Mouse (Mus musculus): ENCODE data around the gene Arhgdia. TPM values are rescaled to one million over a fixed set of nuclear protein-coding genes. Genes with fewer than 3 reads are reported as not detected.

Gene Arhgdia
- polyA plus RNA-seq, 1 experiment from 2014 or later = 345 TPM

DNA sequence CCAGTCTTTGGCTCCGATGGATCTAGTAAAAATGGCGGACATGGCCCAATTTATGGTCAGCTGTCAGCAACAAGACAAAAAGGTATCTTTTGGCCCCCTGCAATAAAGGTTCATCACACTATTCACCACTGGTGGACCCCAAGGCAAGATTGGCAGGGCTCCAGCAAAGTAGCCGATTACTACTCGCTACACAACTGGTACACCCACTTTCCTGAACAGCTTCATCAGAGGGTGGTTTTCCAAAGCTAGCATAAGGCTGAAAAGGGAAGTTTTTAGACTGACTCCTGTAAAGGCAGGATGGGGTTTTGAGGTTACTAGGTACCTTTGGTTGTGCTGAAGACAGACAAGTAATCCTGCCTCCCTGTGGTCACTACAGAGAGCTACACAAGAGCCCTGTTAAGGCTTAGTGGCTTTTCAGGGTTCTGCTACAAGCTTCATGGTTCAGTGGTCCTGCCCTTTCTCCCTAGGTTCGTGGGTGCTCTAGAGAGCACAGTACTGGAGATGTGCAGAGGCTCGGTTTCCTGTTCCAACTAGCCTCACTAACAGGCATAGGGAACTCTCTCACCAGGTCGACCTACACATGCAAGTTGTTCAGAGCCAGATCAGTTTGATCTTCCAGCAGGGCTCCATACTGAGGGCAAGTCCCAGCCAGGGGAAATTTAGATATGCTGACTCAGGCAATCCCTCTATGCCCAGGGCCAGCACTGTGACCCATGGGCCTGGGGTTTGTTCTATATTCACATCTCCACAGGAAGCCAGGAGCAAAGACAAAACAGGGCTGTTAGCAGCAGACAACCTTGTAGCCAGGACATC, 4.0 kb downstream of the Arhgdia start:
- Histone ChIP-seq H3K36me3 (peaks cover 26% of the 10 kb centered on the region), H3K4me3 (no peak overlapping the region), H3K9me3 (replicated peaks) (no peaks in the 10 kb centered on the region), H3K27me3 (no peaks in the 10 kb centered on the region), H3K27ac (no peak overlapping the region), H3K9ac (no peak overlapping the region), H3K4me1 (replicated peaks) (peaks cover 34% of the 10 kb centered on the region), H3K4me2 (no peak overlapping the region)
- 81% methylated on average over 7 of the region's 7 CpGs for WGBS
- ATAC-seq (replicated peaks; ENCODE audit: insufficient number of reproducible peaks, insufficient read depth, low FRiP score, low read depth) = no peak

DNA sequence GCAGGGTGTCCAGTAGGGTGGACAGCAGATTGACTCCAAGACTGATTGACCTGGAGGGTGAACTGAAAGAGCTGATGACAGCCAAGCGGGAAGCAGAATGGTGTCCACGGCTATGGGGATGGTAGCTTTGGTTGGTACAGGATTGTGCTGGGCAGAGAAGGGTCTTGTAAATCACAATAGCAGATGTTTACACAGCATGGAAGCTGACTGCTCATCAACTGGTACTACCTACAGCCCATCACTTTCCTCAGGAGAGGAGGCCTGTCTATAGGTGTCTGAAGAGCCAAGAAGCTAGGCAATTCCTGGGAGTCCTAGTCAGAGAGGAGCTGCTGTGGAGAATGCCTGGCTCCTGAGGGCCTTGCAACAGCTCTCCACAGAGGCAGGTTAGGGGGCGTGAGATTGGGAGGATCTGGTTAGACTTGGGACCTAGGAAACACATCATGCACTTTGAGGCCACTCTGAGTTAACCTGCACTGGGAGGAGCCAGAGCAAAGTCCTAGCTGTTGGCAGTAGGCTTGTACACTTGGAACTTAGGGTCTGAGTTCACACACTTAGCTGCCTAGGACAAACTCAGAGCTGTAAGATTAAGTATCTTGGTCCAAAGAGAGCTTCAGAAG, 5.0 kb downstream of the Arhgdia start:
- no peak overlapping the region for H3K9ac ChIP-seq
- no peak overlapping the region for H3K4me2 ChIP-seq
- H3K9me3 ChIP-seq (replicated peaks) = no peaks in the 10 kb centered on the region
- 68% methylated on average over 3 of the region's 3 CpGs for WGBS
- no peak overlapping the region for H3K4me3 ChIP-seq
- peaks cover 26% of the 10 kb centered on the region for H3K36me3 ChIP-seq
- no peaks in the 10 kb centered on the region for H3K27me3 ChIP-seq
- ATAC-seq (replicated peaks; ENCODE audit: insufficient number of reproducible peaks, insufficient read depth, low FRiP score, low read depth) = no peak
- H3K27ac ChIP-seq = no peak overlapping the region
- peaks cover 31% of the 10 kb centered on the region for H3K4me1 ChIP-seq (replicated peaks)

DNA sequence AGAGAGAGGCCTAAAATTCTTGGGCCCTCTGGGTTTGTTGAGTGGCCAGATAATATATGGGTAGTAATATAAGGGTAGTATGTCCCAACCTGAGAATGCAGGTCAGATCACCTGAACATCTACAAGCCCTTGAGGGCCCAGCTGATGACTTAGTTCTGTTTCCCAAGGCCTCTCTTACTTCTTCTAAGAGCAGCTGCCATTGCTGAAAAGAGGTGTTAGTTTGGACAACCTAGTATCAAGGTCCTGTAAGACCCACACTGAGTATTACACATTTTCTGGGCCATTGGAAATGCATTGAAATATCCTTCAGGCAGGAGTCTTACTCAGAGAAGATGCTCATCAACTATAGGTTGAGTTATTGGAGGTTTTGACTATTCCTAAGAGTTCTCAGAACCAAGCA, 5.5 kb downstream of the Arhgdia start:
- H3K4me1 ChIP-seq (replicated peaks) = peaks cover 36% of the 10 kb centered on the region

DNA sequence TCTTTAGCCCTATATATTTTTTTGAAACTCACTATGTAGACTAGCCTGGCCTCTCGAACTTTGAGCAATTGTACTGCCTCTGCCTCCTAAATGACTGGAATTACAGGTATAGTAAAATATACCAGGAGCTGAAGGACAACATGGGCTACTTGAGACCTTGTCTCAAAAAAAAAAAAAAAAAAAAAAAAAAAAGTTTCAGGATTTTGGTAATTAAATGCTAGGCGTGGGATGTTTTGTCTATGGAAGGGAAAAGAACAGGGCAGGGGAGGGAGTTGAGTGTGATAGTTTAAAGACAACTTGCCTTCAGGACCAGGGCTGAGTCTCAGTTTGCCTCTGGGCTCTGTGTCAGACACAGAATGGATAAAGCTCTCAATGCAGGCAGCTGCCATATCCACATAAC, 6.4 kb downstream of the Arhgdia start:
- no peaks in the 10 kb centered on the region for H3K27me3 ChIP-seq
- WGBS = 78% methylated on average over 2 of the region's 2 CpGs
- H3K4me1 ChIP-seq (replicated peaks) = peaks cover 35% of the 10 kb centered on the region
- 0 out of 2 replicates have a peak overlapping the region, but pooled peaks have one; percentile 79 for H3K9ac ChIP-seq
- peaks cover 39% of the 10 kb centered on the region for H3K36me3 ChIP-seq
- no peak for ATAC-seq (replicated peaks; ENCODE audit: insufficient number of reproducible peaks, insufficient read depth, low FRiP score, low read depth)
- no peak overlapping the region for H3K4me3 ChIP-seq
- peak overlapping the region; percentile 96; the same call in 1 of the 2 replicates for H3K27ac ChIP-seq
- H3K4me2 ChIP-seq = no peak overlapping the region
- no peaks in the 10 kb centered on the region for H3K9me3 ChIP-seq (replicated peaks)

More for the DNA sequence above, 5.5 kb downstream of the Arhgdia start:
- H3K27ac ChIP-seq = no peak overlapping the region
- H3K4me3 ChIP-seq = no peak overlapping the region
- H3K9me3 ChIP-seq (replicated peaks) = no peaks in the 10 kb centered on the region
- no peak for ATAC-seq (replicated peaks; ENCODE audit: insufficient number of reproducible peaks, insufficient read depth, low FRiP score, low read depth)
- no peak overlapping the region for H3K4me2 ChIP-seq
- no peaks in the 10 kb centered on the region for H3K27me3 ChIP-seq
- no peak overlapping the region for H3K9ac ChIP-seq
- peaks cover 31% of the 10 kb centered on the region for H3K36me3 ChIP-seq

DNA sequence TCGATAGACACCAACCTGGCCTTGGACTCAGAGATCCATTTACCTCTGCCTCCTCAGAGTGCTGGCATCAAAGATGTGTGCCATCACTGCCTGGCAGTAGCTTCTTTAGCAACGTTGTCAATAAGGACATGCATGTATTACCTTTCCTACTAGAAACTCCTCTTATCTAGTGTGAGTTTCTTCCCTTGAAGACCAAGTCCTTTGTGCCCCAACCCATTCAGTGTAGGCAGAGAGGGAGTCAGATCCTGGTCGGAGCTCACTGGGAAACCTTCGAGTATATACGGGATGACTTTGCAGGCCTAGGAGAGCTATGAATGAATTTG, 7.2 kb downstream of the Arhgdia start:
- H3K27ac ChIP-seq = peak overlapping the region; percentile 96
- peak overlapping the region; percentile 79; the same call in 1 of the 2 replicates for H3K9ac ChIP-seq
- no peaks in the 10 kb centered on the region for H3K9me3 ChIP-seq (replicated peaks)
- H3K4me3 ChIP-seq = peak overlapping the region; percentile 93
- H3K36me3 ChIP-seq = peaks cover 42% of the 10 kb centered on the region
- peak overlapping the region; percentile 83 for H3K4me2 ChIP-seq
- 20% methylated on average over 5 of the region's 5 CpGs for WGBS
- ATAC-seq (replicated peaks; ENCODE audit: insufficient number of reproducible peaks, insufficient read depth, low FRiP score, low read depth) = no peak
- H3K4me1 ChIP-seq (replicated peaks) = peaks cover 27% of the 10 kb centered on the region
- no peaks in the 10 kb centered on the region for H3K27me3 ChIP-seq

DNA sequence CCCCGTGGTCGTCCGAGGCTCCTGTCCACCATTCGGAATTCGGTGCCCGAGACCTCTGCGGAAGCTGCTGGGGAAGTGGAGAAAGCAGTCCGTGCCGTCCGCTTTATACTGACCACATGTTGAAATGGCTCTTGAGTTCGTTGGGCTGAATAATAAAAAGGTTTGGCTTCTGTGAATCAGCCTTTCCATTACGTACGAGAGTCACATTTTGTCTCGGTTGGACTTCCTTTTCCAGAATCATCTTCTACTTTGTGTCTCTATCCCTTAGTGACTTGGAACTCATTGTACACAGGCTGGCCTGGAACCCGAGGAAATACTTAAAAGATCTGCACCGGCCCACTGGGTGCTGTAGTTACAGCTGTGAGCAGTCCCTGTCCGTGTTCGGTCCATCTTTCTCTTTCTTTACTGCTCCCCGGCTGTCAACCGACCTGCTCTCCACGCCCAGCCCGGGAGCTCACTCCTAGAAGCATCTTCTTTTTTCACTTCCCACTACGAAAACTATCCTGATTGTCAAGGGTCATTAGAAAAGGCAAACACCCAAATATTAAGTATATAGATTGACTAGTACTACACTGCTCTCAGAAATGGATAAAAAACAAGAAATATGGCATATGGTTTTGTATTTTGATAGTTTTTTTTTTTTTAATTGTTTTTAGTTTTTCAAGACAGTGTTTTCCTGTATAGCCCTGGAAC, 7.7 kb downstream of the Arhgdia start:
- H3K4me1 ChIP-seq (replicated peaks) = peaks cover 22% of the 10 kb centered on the region
- 0% methylated on average over 23 of the region's 23 CpGs for WGBS
- peak overlapping the region; percentile 93 for H3K4me3 ChIP-seq
- H3K27me3 ChIP-seq = no peaks in the 10 kb centered on the region
- peak overlapping the region; percentile 79 for H3K9ac ChIP-seq
- ATAC-seq (replicated peaks; ENCODE audit: insufficient number of reproducible peaks, insufficient read depth, low FRiP score, low read depth) = no peak; the same call in 1 of the 2 replicates
- H3K9me3 ChIP-seq (replicated peaks) = no peaks in the 10 kb centered on the region
- peak overlapping the region; percentile 83 for H3K4me2 ChIP-seq
- peak overlapping the region; percentile 96 for H3K27ac ChIP-seq
- H3K36me3 ChIP-seq = peaks cover 39% of the 10 kb centered on the region

DNA sequence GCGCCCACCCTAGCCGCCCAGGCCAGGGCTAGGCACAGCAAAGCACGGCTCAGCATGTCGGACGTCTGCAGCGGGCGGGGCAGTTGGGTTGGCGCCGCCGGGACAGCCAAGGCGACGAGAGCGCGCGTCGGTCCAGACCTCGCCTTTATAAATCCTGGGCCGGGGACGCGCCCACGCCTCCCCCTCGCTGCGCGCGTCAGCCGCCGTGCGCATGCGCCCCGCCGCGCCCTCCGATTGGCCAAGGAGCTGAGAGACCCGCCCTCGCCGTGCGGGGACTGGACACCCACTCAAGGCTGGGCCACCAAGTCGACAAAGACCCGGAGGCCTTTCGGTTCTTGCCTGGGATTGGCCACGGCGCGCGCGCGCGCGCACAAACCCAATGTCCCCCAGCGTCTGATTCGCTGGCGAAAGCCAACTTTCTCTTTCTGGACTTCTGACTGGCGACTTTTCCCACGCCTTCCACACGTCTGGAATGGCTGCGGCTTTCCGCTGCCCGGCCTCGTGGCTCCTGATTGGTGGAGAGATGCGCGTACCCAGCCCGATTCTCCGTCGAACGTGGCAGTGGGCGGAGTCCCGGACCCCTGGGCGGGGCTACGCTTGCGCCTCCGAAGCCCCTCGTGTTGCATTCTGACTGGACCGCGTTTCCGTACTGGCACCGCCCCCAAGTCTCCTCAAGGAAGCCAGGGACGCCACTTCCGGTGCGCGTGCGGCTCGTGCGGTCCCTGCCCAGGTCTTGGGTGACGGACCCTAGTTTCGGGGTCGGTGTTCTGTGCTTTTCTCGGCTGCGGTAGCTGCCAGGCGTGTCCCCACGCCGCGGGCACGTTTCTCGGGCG, 8.5 kb downstream of the Arhgdia start, which contains the start of gene P4hb:
Gene P4hb, minus strand, starts transcription at position 502 of the 833 bp plus-strand sequence.
- H3K9me3 ChIP-seq (replicated peaks) = no peaks in the 10 kb centered on the region
- peak; percentile 97 for ATAC-seq (replicated peaks; ENCODE audit: insufficient number of reproducible peaks, insufficient read depth, low FRiP score, low read depth)
- H3K27me3 ChIP-seq = no peaks in the 10 kb centered on the region
- H3K36me3 ChIP-seq = peaks cover 39% of the 10 kb centered on the region
- under 1% methylated on average over 87 of the region's 94 CpGs for WGBS
- H3K9ac ChIP-seq = peak within 1 kb of the TSS; percentile 93
- H3K27ac ChIP-seq = peak within 1 kb of the TSS; percentile 96
- H3K4me1 ChIP-seq (replicated peaks) = peaks cover 22% of the 10 kb centered on the region
- peak within 1 kb of the TSS; percentile 93 for H3K4me3 ChIP-seq
- H3K4me2 ChIP-seq = peak within 1 kb of the TSS; percentile 83

DNA sequence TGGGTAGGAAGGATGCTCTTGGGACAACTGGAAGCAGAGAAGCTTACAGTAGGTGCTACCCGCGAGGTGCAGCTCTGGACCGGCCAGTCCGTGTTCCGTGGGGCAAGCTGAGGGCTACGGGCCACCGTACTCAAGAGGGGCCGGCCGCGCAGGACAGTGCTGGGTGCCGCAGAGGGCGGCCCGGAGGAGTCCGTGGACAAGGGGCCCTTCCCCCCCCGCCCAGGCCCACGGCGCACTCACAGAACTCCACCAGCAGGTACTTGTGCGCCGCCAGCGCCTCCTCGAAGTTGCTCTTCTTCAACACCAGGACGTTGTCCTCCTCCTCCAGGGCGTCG, 9.0 kb downstream of the Arhgdia start:
- Histone ChIP-seq H3K27me3 (no peaks in the 10 kb centered on the region), H3K4me1 (replicated peaks) (peaks cover 22% of the 10 kb centered on the region), H3K4me2 (peak overlapping the region; percentile 70), H3K27ac (peak overlapping the region; percentile 89), H3K4me3 (peak overlapping the region; percentile 93), H3K36me3 (peaks cover 39% of the 10 kb centered on the region), H3K9ac (peak overlapping the region; percentile 93), H3K9me3 (replicated peaks) (no peaks in the 10 kb centered on the region)
- peak; percentile 16 for ATAC-seq (replicated peaks; ENCODE audit: insufficient number of reproducible peaks, insufficient read depth, low FRiP score, low read depth)
- WGBS = under 1% methylated on average over 24 of the region's 24 CpGs

DNA sequence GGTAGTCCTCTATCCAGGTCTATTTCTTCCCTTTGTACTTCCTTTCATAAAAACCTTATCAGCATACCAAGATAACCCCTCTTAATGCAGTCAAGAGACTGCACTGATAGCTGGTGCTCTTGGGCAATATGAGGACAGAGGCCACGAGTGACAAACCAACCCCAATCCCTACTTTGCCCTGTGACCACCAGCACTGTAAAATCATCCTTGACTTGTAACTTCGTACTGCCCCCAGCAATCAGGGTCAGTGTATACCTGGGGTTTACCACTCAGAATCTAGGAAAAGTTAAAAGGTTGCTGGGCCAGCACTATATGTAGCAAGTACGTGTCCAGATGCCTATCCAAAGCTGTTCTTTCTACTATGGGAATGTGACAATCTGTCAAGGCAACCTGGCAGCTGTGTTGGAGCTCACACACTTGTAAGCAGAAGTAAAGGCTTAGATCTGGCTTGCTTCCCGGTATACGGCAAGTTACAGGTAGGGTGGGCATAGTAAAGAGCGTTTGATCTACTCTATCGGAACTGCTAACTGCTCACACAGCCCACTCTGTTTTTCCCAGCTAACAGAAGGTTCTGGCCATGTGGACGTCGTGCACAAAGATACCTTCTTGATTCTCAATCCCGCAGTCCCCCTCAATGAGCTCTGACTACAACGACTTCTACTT, 9.5 kb downstream of the Arhgdia start:
- peak overlapping the region; percentile 70 for H3K4me2 ChIP-seq
- 4% methylated on average over 11 of the region's 11 CpGs for WGBS
- peaks cover 22% of the 10 kb centered on the region for H3K4me1 ChIP-seq (replicated peaks)
- no peak for ATAC-seq (replicated peaks; ENCODE audit: insufficient number of reproducible peaks, insufficient read depth, low FRiP score, low read depth)
- peak overlapping the region; percentile 89 for H3K27ac ChIP-seq
- peak overlapping the region; percentile 93 for H3K4me3 ChIP-seq
- H3K36me3 ChIP-seq = peaks cover 40% of the 10 kb centered on the region
- peak overlapping the region; percentile 93 for H3K9ac ChIP-seq
- H3K27me3 ChIP-seq = no peaks in the 10 kb centered on the region
- no peaks in the 10 kb centered on the region for H3K9me3 ChIP-seq (replicated peaks)

DNA sequence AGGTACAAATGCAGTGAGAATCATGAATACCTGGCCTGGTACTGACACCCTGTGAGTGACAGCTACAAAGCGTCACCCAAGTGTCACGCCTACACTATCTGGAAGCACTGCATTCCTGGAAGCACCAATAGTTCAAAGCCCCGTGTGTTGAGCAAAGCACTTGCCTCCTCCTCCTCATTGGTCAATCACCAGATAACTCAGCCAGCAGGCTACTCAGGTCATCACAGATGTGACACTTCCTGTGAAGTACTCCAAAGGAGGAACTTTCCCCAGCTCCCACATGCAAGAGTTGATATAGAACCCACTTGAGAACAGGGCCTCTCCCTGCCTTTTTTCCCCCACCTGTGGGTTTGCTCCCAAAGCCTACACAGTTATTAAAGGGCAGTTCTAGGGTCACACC, 10.3 kb downstream of the Arhgdia start:
- H3K4me1 ChIP-seq (replicated peaks) = peaks cover 22% of the 10 kb centered on the region
- 39% methylated on average over 3 of the region's 3 CpGs for WGBS
- H3K36me3 ChIP-seq = peaks cover 48% of the 10 kb centered on the region
- H3K27me3 ChIP-seq = no peaks in the 10 kb centered on the region
- peak overlapping the region; percentile 70 for H3K4me2 ChIP-seq
- H3K4me3 ChIP-seq = peak overlapping the region; percentile 93
- H3K27ac ChIP-seq = no peak overlapping the region
- H3K9me3 ChIP-seq (replicated peaks) = no peaks in the 10 kb centered on the region
- no peak for ATAC-seq (replicated peaks; ENCODE audit: insufficient number of reproducible peaks, insufficient read depth, low FRiP score, low read depth)
- H3K9ac ChIP-seq = peak overlapping the region; percentile 93
